Mouse (Mus musculus) neural tube, embryonic 11.5 days (tissue): ENCODE measurements around the gene Taar5. TPM values are rescaled to one million over a fixed set of nuclear protein-coding genes. Genes with fewer than 3 reads are reported as not detected.

Experiments
- ATAC-seq: fragments of 200-750 bp; cut with Nextera tagmentation; 2 replicates; pipeline ENCODE4 v1.8.0; 2017; ENCODE audit warnings: moderate number of reproducible peaks, mild to moderate bottlenecking, moderate TSS enrichment, moderate library complexity; ENCODE audit not compliant: insufficient read depth, low FRiP score, low TSS enrichment
- DNase-seq: peaks from one replicate; pipeline ENCODE4 v3.0.0-alpha.2; 2015; ENCODE audit warnings: low spot score
- H3K27ac ChIP-seq: fragments of 300-500 bp; sonication (generic); 2 replicates; pipeline ENCODE4 v1.5.1; 2014; ENCODE audit warnings: low read depth, mild to moderate bottlenecking, low read length
- H3K27me3 ChIP-seq: fragments of 300-500 bp; sonication (generic); 2 replicates; pipeline ENCODE4 v1.6.1; 2014; ENCODE audit warnings: mild to moderate bottlenecking, low read length, mixed read lengths; ENCODE audit not compliant: control insufficient read depth, insufficient read depth
- H3K36me3 ChIP-seq: fragments of 300-500 bp; sonication (generic); 2 replicates; pipeline ENCODE4 v1.6.1; 2014; ENCODE audit warnings: mild to moderate bottlenecking, low read length, moderate library complexity, mixed read lengths; ENCODE audit not compliant: control insufficient read depth, insufficient read depth
- H3K4me1 ChIP-seq: fragments of 300-500 bp; sonication (generic); 2 replicates; pipeline ENCODE4 v1.6.1; 2014; ENCODE audit warnings: low read length, mixed read lengths; ENCODE audit not compliant: control insufficient read depth, insufficient read depth
- H3K4me2 ChIP-seq: fragments of 300-500 bp; sonication (generic); 2 replicates; pipeline ENCODE4 v1.6.1; 2014; ENCODE audit warnings: low read depth, mild to moderate bottlenecking, moderate library complexity
- H3K4me3 ChIP-seq: fragments of 300-500 bp; sonication (generic); 2 replicates; pipeline ENCODE4 v1.5.1; 2014; ENCODE audit warnings: low read depth, low read length
- H3K9ac ChIP-seq: fragments of 300-500 bp; sonication (generic); 2 replicates; pipeline ENCODE4 v1.6.1; 2014; ENCODE audit warnings: mild to moderate bottlenecking, low read length
- H3K9me3 ChIP-seq: fragments of 300-500 bp; sonication (generic); 2 replicates; pipeline ENCODE4 v1.6.1; 2016; ENCODE audit warnings: low read length; ENCODE audit not compliant: control insufficient read depth
- WGBS: fragments of 180-500 bp; shearing (Covaris S2); extraction: QIAGEN DNeasy Blood & Tissue Kit; methylation state at CpG from one replicate; pipeline ENCODE4 v1.1.7; 2014; 5-methylcytosine and 5-hydroxymethylcytosine counted together
- polyA plus RNA-seq: library from polyadenylated mRNA; unstranded; fragments of >200 nt; fragmentation: Nextera tagmentation; extraction: Ambion mirVana; gene quantifications from 2 replicates; pipeline ENCODE4 v1.2.1, GENCODE M21; 2014

Taar5 gene
- polyA plus RNA-seq, 1 experiment from 2014 or later, result not detected

- Histone ChIP-seq H3K4me3 (no peak overlapping the region), H3K27ac (no peak overlapping the region), H3K27me3 (no peaks in the 10 kb centered on the region), H3K36me3 (no peaks in the 10 kb centered on the region), H3K9ac (no peak overlapping the region), H3K4me1 (no peaks in the 10 kb centered on the region), H3K9me3 (no peaks in the 10 kb centered on the region), H3K4me2 (no peak overlapping the region)
- WGBS, result 77% methylated on average over 3 of the region's 3 CpGs
- ATAC-seq (no peak), DNase-seq (no peak)
These were observed 11.4 kb upstream of the Taar5 start for GRCm38 (mm10) chr10:23959071-23959470.

- Histone ChIP-seq H3K9ac (no peak within 1 kb of the TSS), H3K4me3 (no peak within 1 kb of the TSS), H3K9me3 (no peaks in the 10 kb centered on the region), H3K4me2 (no peak within 1 kb of the TSS), H3K27ac (no peak within 1 kb of the TSS), H3K36me3 (no peaks in the 10 kb centered on the region), H3K27me3 (no peaks in the 10 kb centered on the region), H3K4me1 (no peaks in the 10 kb centered on the region)
- 93% methylated on average over 13 of the region's 13 CpGs for WGBS
- DNase-seq (no peak), ATAC-seq (no peak)
These were observed 10.0 kb upstream of the Taar5 start, which contains the start of gene Taar4 for GRCm38 (mm10) chr10:23960444-23960915. TSS of gene Taar4 (plus strand) at chr10:23960494.

- no peaks in the 10 kb centered on the region for H3K27me3 ChIP-seq
- no peaks in the 10 kb centered on the region for H3K9me3 ChIP-seq
- DNase-seq (no peak), ATAC-seq (no peak)
- WGBS, result 70% methylated on average over 3 of the region's 3 CpGs
- H3K4me3 ChIP-seq, result no peak overlapping the region
- H3K4me2 ChIP-seq, result no peak overlapping the region
- no peaks in the 10 kb centered on the region for H3K4me1 ChIP-seq
- H3K36me3 ChIP-seq, result no peaks in the 10 kb centered on the region
- no peak overlapping the region for H3K9ac ChIP-seq
- no peak overlapping the region for H3K27ac ChIP-seq
These were observed 7.1 kb upstream of the Taar5 start for GRCm38 (mm10) chr10:23963444-23963843.

GRCm38 (mm10) chr10:23964921-23965610, 5.4 kb upstream of the Taar5 start:
- no peak overlapping the region for H3K4me2 ChIP-seq
- H3K4me1 ChIP-seq, result no peaks in the 10 kb centered on the region
- H3K4me3 ChIP-seq, result no peak overlapping the region
- no peaks in the 10 kb centered on the region for H3K27me3 ChIP-seq
- 87% methylated on average over 6 of the region's 6 CpGs for WGBS
- H3K36me3 ChIP-seq, result no peaks in the 10 kb centered on the region
- no peak for DNase-seq
- H3K9me3 ChIP-seq, result no peaks in the 10 kb centered on the region
- no peak overlapping the region for H3K9ac ChIP-seq
- ATAC-seq, result no peak
- no peak overlapping the region for H3K27ac ChIP-seq

GRCm38 (mm10) chr10:23971256-23971655, 750 bp downstream of the Taar5 start:
- WGBS, result 86% methylated on average over 5 of the region's 5 CpGs
- no peak overlapping the region for H3K27ac ChIP-seq
- DNase-seq (no peak), ATAC-seq (no peak)
- H3K9ac ChIP-seq, result no peak overlapping the region
- H3K4me3 ChIP-seq, result no peak overlapping the region
- H3K9me3 ChIP-seq, result no peaks in the 10 kb centered on the region
- H3K4me2 ChIP-seq, result no peak overlapping the region
- H3K27me3 ChIP-seq, result no peaks in the 10 kb centered on the region
- no peaks in the 10 kb centered on the region for H3K36me3 ChIP-seq
- H3K4me1 ChIP-seq, result no peaks in the 10 kb centered on the region

- no peak for DNase-seq
- Histone ChIP-seq H3K4me1 (no peaks in the 10 kb centered on the region), H3K27me3 (no peaks in the 10 kb centered on the region), H3K4me2 (no peak overlapping the region), H3K27ac (no peak overlapping the region), H3K9ac (no peak overlapping the region), H3K9me3 (no peaks in the 10 kb centered on the region), H3K36me3 (no peaks in the 10 kb centered on the region), H3K4me3 (no peak overlapping the region)
- 47% methylated on average over 4 of the region's 4 CpGs for WGBS
- no peak for ATAC-seq
These were observed 7.5 kb downstream of the Taar5 start for GRCm38 (mm10) chr10:23977958-23978357.

GRCm38 (mm10) chr10:23978901-23979705, 8.6 kb downstream of the Taar5 start:
- Histone ChIP-seq H3K4me1 (no peaks in the 10 kb centered on the region), H3K9ac (no peak overlapping the region), H3K36me3 (no peaks in the 10 kb centered on the region), H3K4me3 (no peak overlapping the region), H3K27me3 (no peaks in the 10 kb centered on the region), H3K9me3 (no peaks in the 10 kb centered on the region), H3K4me2 (no peak overlapping the region), H3K27ac (no peak overlapping the region)
- WGBS, result 43% methylated on average over 16 of the region's 16 CpGs
- ATAC-seq (peak; percentile 83), DNase-seq (peak; percentile 85)

- ATAC-seq (no peak), DNase-seq (no peak)
- no peaks in the 10 kb centered on the region for H3K9me3 ChIP-seq
- H3K36me3 ChIP-seq, result no peaks in the 10 kb centered on the region
- no peak within 1 kb of the TSS for H3K4me3 ChIP-seq
- H3K27me3 ChIP-seq, result no peaks in the 10 kb centered on the region
- no peak within 1 kb of the TSS for H3K4me2 ChIP-seq
- no peaks in the 10 kb centered on the region for H3K4me1 ChIP-seq
- 77% methylated on average over 8 of the region's 8 CpGs for WGBS
- no peak within 1 kb of the TSS for H3K9ac ChIP-seq
- no peak within 1 kb of the TSS for H3K27ac ChIP-seq
These were observed 15.0 kb downstream of the Taar5 start, which contains the start of gene Taar6 for GRCm38 (mm10) chr10:23985546-23985945. TSS of gene Taar6 (minus strand) at chr10:23985646.
